ENCODE assay signal across 10 mouse cellular contexts in the genomic region with DNA sequence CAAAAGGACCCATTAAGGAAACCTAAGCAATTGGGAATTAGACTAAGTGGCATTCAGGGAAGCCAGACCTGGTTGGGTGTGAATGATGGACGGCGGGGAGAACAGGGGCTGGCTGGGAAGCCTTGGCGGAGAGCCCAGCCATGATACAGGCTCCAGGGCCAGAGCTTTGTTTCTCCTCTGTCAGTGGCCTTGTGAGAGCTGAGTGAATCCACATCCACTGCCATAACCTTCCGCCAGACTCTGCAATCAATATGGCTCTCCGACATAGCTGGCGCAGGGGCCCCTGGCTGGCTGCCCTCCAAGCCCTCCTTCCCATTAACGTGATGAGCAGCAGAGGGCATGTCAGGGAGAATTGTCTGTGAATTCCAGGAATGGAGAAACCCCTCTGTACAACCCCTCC.
DNase-seq lines count a peak whose midpoint lies in the region; TF ChIP-seq lines count a peak whose summit lies in the region.
"Had no signal": no experiment of that assay in that cellular context is flagged by ENCODE, and none has a peak within 500 bp of the region (broad histone marks: within the 10 kb centered on the region; RNA-seq: fewer than 3 reads in every experiment).

No protein-coding gene starts in this region.

- no peak for TF ChIP-seq POLR2A in kidney, adult 2 months (IDR thresholded peaks at IDR 0.05; ENCODE audit: low read depth, low read length)

- no peak for TF ChIP-seq CTCF in kidney, adult 2 months (conservative IDR thresholded peaks at IDR 0.05; ENCODE audit: insufficient read depth, insufficient read length, low read depth, low read length)

- peak; percentile 42 to 52 for DNase-seq in kidney, postnatal 4 days
- DNase-seq in kidney, adult 2 months: no peak
- DNase-seq in adrenal gland, adult 8-10 months: peak; percentile 80
- DNase-seq in heart, adult 9 months (ENCODE audit: low spot score in 2 of 2): peak; percentile 52 to 54
- peak; percentile 51 for DNase-seq in lung, postnatal 14 days
- no peak for DNase-seq in frontal cortex, postnatal 36 days (ENCODE audit: low spot score in 2 of 2)
- DNase-seq in layer of hippocampus, adult 9-10 months (ENCODE audit: low spot score): no peak
- no peak for DNase-seq in B cell, adult 2 months

- no peaks in the 10 kb centered on the region for H3K36me3 ChIP-seq in kidney, adult 2 months (ENCODE audit: control insufficient read depth, insufficient read depth, low read length)

- no peaks in the 10 kb centered on the region for H3K4me1 ChIP-seq in kidney, adult 2 months (ENCODE audit: control insufficient read depth, insufficient read depth, low read length)

- H3K27me3 ChIP-seq in kidney, adult 2 months (replicated peaks; ENCODE audit: control insufficient read depth, insufficient read depth, low read length): no peaks in the 10 kb centered on the region
- H3K27me3 ChIP-seq: Patski had no signal

- no peak overlapping the region for H3K27ac ChIP-seq in kidney, adult 2 months (ENCODE audit: insufficient read depth, low read depth, low read length)

- no peak overlapping the region for H3K4me3 ChIP-seq in kidney, adult 2 months (ENCODE audit: insufficient read depth, low read depth, low read length)
- H3K4me3 ChIP-seq: myocyte had no signal

- 63% methylated on average over 7 of the region's 7 CpGs for WGBS in kidney, adult 2 months

Comparison
In these comparisons a context has a peak if more than half of its experiments do, and no peak if none do; other contexts are left out.
1. DNase-seq: peak in kidney, postnatal 4 days (2 of 2), adrenal gland, adult 8-10 months (single experiment), heart, adult 9 months (2 of 2) and lung, postnatal 14 days (single experiment); none in kidney, adult 2 months (single experiment), frontal cortex, postnatal 36 days (0 of 2), layer of hippocampus, adult 9-10 months (single experiment) and B cell, adult 2 months (0 of 2).